Mouse (Mus musculus) kidney, postnatal 10 days (tissue): ENCODE measurements around the gene Lingo2.
"Not testable (repeated sequence)": the region's sequence is repeated elsewhere in the genome, so short reads cannot be mapped to it uniquely, and the experiment has no call there.

Source experiments
- DNase-seq: peaks from one replicate; pipeline ENCODE4 v3.0.0; 2021; ENCODE audit warnings: mixed read lengths

The Lingo2 gene

GRCm38 (mm10) chr4:36078910-36079525 lies 872.5 kb downstream of the Lingo2 start:
- no peak for DNase-seq

GRCm38 (mm10) chr4:36064701-36065100 lies 886.8 kb downstream of the Lingo2 start:
- DNase-seq = not testable (repeated sequence)

- no peak for DNase-seq
Observed at GRCm38 (mm10) chr4:36052791-36053376, 898.7 kb downstream of the Lingo2 start.

GRCm38 (mm10) chr4:36040361-36040760 lies 911.2 kb downstream of the Lingo2 start:
- no peak for DNase-seq

- DNase-seq = no peak
Observed at GRCm38 (mm10) chr4:36038742-36039141, 912.8 kb downstream of the Lingo2 start.

- DNase-seq = no peak
Observed at GRCm38 (mm10) chr4:36032039-36032438, 919.5 kb downstream of the Lingo2 start.

- peak; percentile 4 for DNase-seq
Observed at GRCm38 (mm10) chr4:36014181-36014580, 937.4 kb downstream of the Lingo2 start.

GRCm38 (mm10) chr4:35992005-35992763 lies 959.4 kb downstream of the Lingo2 start:
- DNase-seq = no peak

- no peak for DNase-seq
Observed at GRCm38 (mm10) chr4:35986012-35986411, 965.5 kb downstream of the Lingo2 start.

- DNase-seq = no peak
Observed at GRCm38 (mm10) chr4:35963532-35963931, 988.0 kb downstream of the Lingo2 start.

- DNase-seq = no peak
Observed at GRCm38 (mm10) chr4:35951894-35952293, 999.7 kb downstream of the Lingo2 start.

GRCm38 (mm10) chr4:35951251-35951650 lies 1000.3 kb downstream of the Lingo2 start:
- no peak for DNase-seq

GRCm38 (mm10) chr4:35934056-35934661 lies 1017.4 kb downstream of the Lingo2 start:
- DNase-seq = no peak

- DNase-seq = no peak
Observed at GRCm38 (mm10) chr4:35927722-35928121, 1023.8 kb downstream of the Lingo2 start.

- no peak for DNase-seq
Observed at GRCm38 (mm10) chr4:35917453-35917852, 1034.1 kb downstream of the Lingo2 start.

- no peak for DNase-seq
Observed at GRCm38 (mm10) chr4:35897769-35898564, 1053.6 kb downstream of the Lingo2 start.

GRCm38 (mm10) chr4:35885591-35886542 lies 1065.7 kb downstream of the Lingo2 start:
- no peak for DNase-seq

GRCm38 (mm10) chr4:35884946-35885460 lies 1066.5 kb downstream of the Lingo2 start:
- peak; percentile 61 for DNase-seq

GRCm38 (mm10) chr4:35846518-35846917 lies 1105.0 kb downstream of the Lingo2 start:
- DNase-seq = no peak

- no peak for DNase-seq
Observed at GRCm38 (mm10) chr4:35845140-35845539, 1106.4 kb downstream of the Lingo2 start.

- DNase-seq = no peak
Observed at GRCm38 (mm10) chr4:35844518-35844917, 1107.0 kb downstream of the Lingo2 start.
